Mouse (Mus musculus) hindbrain, embryonic 15.5 days (tissue): ENCODE measurements around the gene Adipor2. TPM values are rescaled to one million over a fixed set of nuclear protein-coding genes. Genes with fewer than 3 reads are reported as not detected.
"Not testable (repeated sequence)": the region's sequence is repeated elsewhere in the genome, so short reads cannot be mapped to it uniquely, and the experiment has no call there.

Experiments used
- ATAC-seq: fragments of 200-750 bp; cut with Nextera tagmentation; 2 replicates; pipeline ENCODE4 v1.8.0; 2017; ENCODE audit warnings: low read depth, moderate number of reproducible peaks, moderate TSS enrichment; ENCODE audit not compliant: low FRiP score
- H3K27ac ChIP-seq: fragments of 300-500 bp; sonication (generic); replicated peaks from 2 replicates; pipeline ENCODE4 v1.5.1; 2015; ENCODE audit warnings: mild to moderate bottlenecking, inconsistent platforms
- H3K27me3 ChIP-seq: fragments of 300-500 bp; sonication (generic); 2 replicates; pipeline ENCODE4 v1.6.1; 2015; ENCODE audit warnings: control low read depth, inconsistent platforms
- H3K36me3 ChIP-seq: fragments of 300-500 bp; sonication (generic); 2 replicates; pipeline ENCODE4 v1.6.1; 2015; ENCODE audit warnings: control low read depth, inconsistent platforms
- H3K4me1 ChIP-seq: fragments of 300-500 bp; sonication (generic); replicated peaks from 2 replicates; pipeline ENCODE4 v1.6.1; 2015; ENCODE audit warnings: control low read depth, inconsistent platforms
- H3K4me2 ChIP-seq: fragments of 300-500 bp; sonication (generic); 2 replicates; pipeline ENCODE4 v1.6.1; 2015; ENCODE audit warnings: moderate library complexity, mild to moderate bottlenecking, inconsistent platforms
- H3K4me3 ChIP-seq: fragments of 300-500 bp; sonication (generic); 2 replicates; pipeline ENCODE4 v1.5.1; 2015; ENCODE audit warnings: mild to moderate bottlenecking, inconsistent platforms
- H3K9ac ChIP-seq: fragments of 300-500 bp; sonication (generic); 2 replicates; pipeline ENCODE4 v1.6.1; 2015; ENCODE audit warnings: inconsistent platforms
- H3K9me3 ChIP-seq: fragments of 300-500 bp; sonication (generic); 2 replicates; pipeline ENCODE4 v1.6.1; 2016; ENCODE audit warnings: control low read depth, inconsistent platforms
- WGBS: fragments of 180-500 bp; shearing (Covaris S2); methylation state at CpG from one replicate; pipeline ENCODE4 v1.1.7; 2015; 5-methylcytosine and 5-hydroxymethylcytosine counted together
- polyA plus RNA-seq: library from polyadenylated mRNA; unstranded; fragments of >200 nt; fragmentation: Nextera tagmentation; extraction: Ambion mirVana; gene quantifications from 2 replicates; pipeline ENCODE4 v1.2.1, GENCODE M21; 2015

Gene Adipor2
- polyA plus RNA-seq, 1 experiment from 2014 or later = 36.2 TPM

GRCm38 (mm10) chr6:119443742-119444645 is 26.5 kb upstream of the Adipor2 start:
- no peaks in the 10 kb centered on the region for H3K36me3 ChIP-seq
- ATAC-seq = peak; percentile 77
- no peak overlapping the region for H3K9ac ChIP-seq
- H3K27me3 ChIP-seq = no peaks in the 10 kb centered on the region
- H3K4me1 ChIP-seq = peaks cover 17% of the 10 kb centered on the region
- H3K4me3 ChIP-seq = no peak overlapping the region
- H3K9me3 ChIP-seq = no peaks in the 10 kb centered on the region
- peak overlapping the region; percentile 37 for H3K4me2 ChIP-seq
- WGBS = 44% methylated on average over 12 of the region's 12 CpGs
- no peak overlapping the region for H3K27ac ChIP-seq

GRCm38 (mm10) chr6:119442729-119443128 is 25.2 kb upstream of the Adipor2 start:
- WGBS = 85% methylated on average over 5 of the region's 5 CpGs
- not testable (repeated sequence) for ATAC-seq

GRCm38 (mm10) chr6:119437894-119438761 is 20.6 kb upstream of the Adipor2 start:
- H3K9ac ChIP-seq = no peak overlapping the region

More at GRCm38 (mm10) chr6:119442729-119443128, 25.2 kb upstream of the Adipor2 start:
- not testable (repeated sequence) for H3K36me3 ChIP-seq, H3K9ac ChIP-seq, H3K4me3 ChIP-seq, H3K27ac ChIP-seq, H3K9me3 ChIP-seq, H3K27me3 ChIP-seq, H3K4me2 ChIP-seq
- H3K4me1 ChIP-seq = peaks cover 14% of the 10 kb centered on the region

GRCm38 (mm10) chr6:119434394-119434793 is 16.9 kb upstream of the Adipor2 start:
- peaks cover 6% of the 10 kb centered on the region; the same call in 1 of the 2 replicates for H3K4me1 ChIP-seq
- H3K4me2 ChIP-seq = no peak overlapping the region
- no peak overlapping the region for H3K9ac ChIP-seq
- no peak overlapping the region for H3K4me3 ChIP-seq
- no peaks in the 10 kb centered on the region for H3K36me3 ChIP-seq
- no peaks in the 10 kb centered on the region for H3K9me3 ChIP-seq
- ATAC-seq = no peak
- H3K27ac ChIP-seq = no peak overlapping the region
- H3K27me3 ChIP-seq = no peaks in the 10 kb centered on the region
- WGBS = 89% methylated on average over 4 of the region's 4 CpGs

More at GRCm38 (mm10) chr6:119437894-119438761, 20.6 kb upstream of the Adipor2 start:
- H3K27me3 ChIP-seq = no peaks in the 10 kb centered on the region
- no peaks in the 10 kb centered on the region for H3K9me3 ChIP-seq
- 33% methylated on average over 8 of the region's 8 CpGs for WGBS
- H3K27ac ChIP-seq = no peak overlapping the region
- H3K4me2 ChIP-seq = no peak overlapping the region
- H3K4me3 ChIP-seq = no peak overlapping the region
- H3K36me3 ChIP-seq = no peaks in the 10 kb centered on the region
- H3K4me1 ChIP-seq = peaks cover 6% of the 10 kb centered on the region; the same call in 1 of the 2 replicates
- peak; percentile 63; the same call in 1 of the 2 replicates for ATAC-seq

GRCm38 (mm10) chr6:119431751-119432324 is 14.3 kb upstream of the Adipor2 start:
- H3K4me1 ChIP-seq = no peaks in the 10 kb centered on the region
- H3K27ac ChIP-seq = no peak overlapping the region
- H3K4me3 ChIP-seq = no peak overlapping the region
- H3K36me3 ChIP-seq = no peaks in the 10 kb centered on the region
- no peak overlapping the region for H3K9ac ChIP-seq
- no peak for ATAC-seq
- H3K4me2 ChIP-seq = no peak overlapping the region
- H3K27me3 ChIP-seq = no peaks in the 10 kb centered on the region
- WGBS = 89% methylated on average over 6 of the region's 6 CpGs
- H3K9me3 ChIP-seq = no peaks in the 10 kb centered on the region

DNA sequence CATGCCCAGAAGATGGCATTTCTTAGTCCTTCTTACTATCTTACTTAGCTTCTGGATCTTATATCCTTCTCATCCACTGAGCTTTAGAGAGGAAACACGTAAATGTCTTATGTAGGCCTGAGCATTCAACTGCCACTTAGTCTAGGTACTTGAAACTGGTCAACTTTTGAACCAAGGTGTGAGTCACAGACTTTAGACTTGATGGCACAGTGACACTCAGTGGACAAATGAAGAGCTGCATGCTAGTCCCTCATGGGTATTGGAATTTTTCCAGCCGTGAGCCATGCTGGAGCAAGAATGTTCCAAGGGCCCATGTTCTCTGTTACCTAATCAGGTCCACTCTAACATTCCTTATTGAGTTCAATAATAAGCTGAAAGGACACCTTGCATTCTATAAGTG is 13.0 kb upstream of the Adipor2 start:
- no peak overlapping the region for H3K4me3 ChIP-seq
- H3K27me3 ChIP-seq = no peaks in the 10 kb centered on the region
- H3K27ac ChIP-seq = no peak overlapping the region
- no peak overlapping the region for H3K4me2 ChIP-seq
- no peak for ATAC-seq
- no peak overlapping the region for H3K9ac ChIP-seq
- H3K4me1 ChIP-seq = no peaks in the 10 kb centered on the region
- H3K36me3 ChIP-seq = no peaks in the 10 kb centered on the region
- WGBS = 48% methylated on average over 2 of the region's 2 CpGs
- no peaks in the 10 kb centered on the region for H3K9me3 ChIP-seq

GRCm38 (mm10) chr6:119429311-119429710 is 11.8 kb upstream of the Adipor2 start:
- no peaks in the 10 kb centered on the region for H3K27me3 ChIP-seq
- no peak overlapping the region for H3K4me3 ChIP-seq
- H3K36me3 ChIP-seq = no peaks in the 10 kb centered on the region
- no peak overlapping the region for H3K9ac ChIP-seq
- H3K4me2 ChIP-seq = no peak overlapping the region
- no peak for ATAC-seq
- WGBS = 95% methylated on average over 13 of the region's 13 CpGs
- H3K27ac ChIP-seq = no peak overlapping the region
- no peaks in the 10 kb centered on the region for H3K4me1 ChIP-seq
- no peaks in the 10 kb centered on the region for H3K9me3 ChIP-seq

DNA sequence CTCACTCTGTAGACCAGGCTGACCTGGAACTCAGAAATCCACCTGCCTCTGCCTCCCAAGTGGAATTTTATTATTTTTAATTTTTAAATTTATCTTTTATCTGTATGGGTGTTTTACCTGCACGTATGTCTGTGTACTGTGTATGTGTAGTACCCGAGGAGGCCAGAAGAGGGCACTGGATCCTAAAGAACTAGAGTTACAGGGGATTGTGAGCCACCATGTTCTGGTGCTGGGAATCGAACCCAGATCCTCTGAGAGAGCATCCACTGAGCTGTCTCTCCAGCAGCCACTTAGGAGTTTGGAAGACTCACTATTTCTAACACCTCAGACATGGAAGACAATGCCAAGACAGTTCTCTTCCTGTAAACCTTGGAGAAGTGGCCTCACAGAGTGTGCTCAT is 11.1 kb upstream of the Adipor2 start:
- WGBS = 85% methylated on average over 3 of the region's 3 CpGs
- H3K4me1 ChIP-seq = no peaks in the 10 kb centered on the region
- H3K9me3 ChIP-seq = no peaks in the 10 kb centered on the region
- no peak overlapping the region for H3K27ac ChIP-seq
- H3K9ac ChIP-seq = no peak overlapping the region
- no peaks in the 10 kb centered on the region for H3K36me3 ChIP-seq
- no peaks in the 10 kb centered on the region for H3K27me3 ChIP-seq
- no peak for ATAC-seq
- no peak overlapping the region for H3K4me2 ChIP-seq
- H3K4me3 ChIP-seq = no peak overlapping the region

DNA sequence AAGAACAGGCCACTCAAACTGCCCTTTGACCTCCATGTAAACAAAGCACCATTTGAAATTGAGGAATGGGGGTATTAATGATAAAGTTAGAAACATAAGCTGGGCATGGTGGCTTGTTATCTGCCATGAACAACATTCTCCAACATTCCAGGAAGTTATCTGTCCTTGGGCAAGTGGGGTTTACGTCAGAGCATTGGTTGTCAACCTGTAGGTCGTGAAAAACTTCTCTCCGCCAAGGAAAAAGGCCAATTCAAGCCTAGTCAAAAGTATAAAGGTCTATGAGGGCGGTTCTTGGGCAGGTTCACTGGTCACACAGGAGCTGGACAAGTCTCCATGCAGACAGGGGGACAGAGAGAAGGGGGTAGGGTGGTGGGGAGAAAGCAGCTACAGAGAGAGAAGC is 3.5 kb upstream of the Adipor2 start:
- Histone ChIP-seq H3K4me3 (no peak overlapping the region), H3K9ac (no peak overlapping the region), H3K9me3 (no peaks in the 10 kb centered on the region), H3K36me3 (no peaks in the 10 kb centered on the region), H3K4me1 (no peaks in the 10 kb centered on the region), H3K4me2 (no peak overlapping the region), H3K27ac (no peak overlapping the region), H3K27me3 (no peaks in the 10 kb centered on the region)
- 94% methylated on average over 4 of the region's 4 CpGs for WGBS
- no peak for ATAC-seq

DNA sequence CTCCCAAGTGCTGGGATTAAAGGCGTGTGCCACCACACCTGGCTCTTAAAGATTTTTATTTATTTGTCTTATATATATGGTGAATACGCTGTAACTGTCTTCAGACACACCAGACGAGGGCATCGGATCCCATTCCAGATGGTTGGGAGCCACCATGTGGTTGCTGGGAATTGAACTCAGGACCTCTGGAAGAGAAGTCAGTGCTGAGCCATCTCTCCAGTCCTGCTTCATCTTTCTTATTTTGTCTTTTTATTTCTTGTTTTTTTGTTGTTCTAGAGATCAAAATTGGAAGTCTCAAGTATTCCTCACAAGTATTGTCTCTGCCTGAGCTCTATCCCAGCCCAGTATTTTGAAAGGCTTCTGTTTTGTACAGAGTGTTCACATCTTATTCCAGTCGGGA is 2.9 kb upstream of the Adipor2 start:
- H3K27ac ChIP-seq = no peak overlapping the region
- H3K4me3 ChIP-seq = no peak overlapping the region
- no peaks in the 10 kb centered on the region for H3K36me3 ChIP-seq
- no peaks in the 10 kb centered on the region for H3K27me3 ChIP-seq
- H3K4me2 ChIP-seq = no peak overlapping the region
- no peak for ATAC-seq
- WGBS = 91% methylated on average over 5 of the region's 5 CpGs
- H3K4me1 ChIP-seq = no peaks in the 10 kb centered on the region
- no peak overlapping the region for H3K9ac ChIP-seq
- no peaks in the 10 kb centered on the region for H3K9me3 ChIP-seq

GRCm38 (mm10) chr6:119419412-119419811 is 1.9 kb upstream of the Adipor2 start:
- Histone ChIP-seq H3K4me3 (no peak overlapping the region), H3K27ac (no peak overlapping the region), H3K4me2 (no peak overlapping the region), H3K9me3 (no peaks in the 10 kb centered on the region), H3K4me1 (no peaks in the 10 kb centered on the region), H3K9ac (no peak overlapping the region), H3K27me3 (no peaks in the 10 kb centered on the region), H3K36me3 (no peaks in the 10 kb centered on the region)
- no peak for ATAC-seq
- 16% methylated on average over 7 of the region's 7 CpGs for WGBS
